Mouse (Mus musculus) cortical plate, adult 2 months (tissue): ENCODE data around the gene Znrf2. TPM values are rescaled to one million over a fixed set of nuclear protein-coding genes. Genes with fewer than 3 reads are reported as not detected.

Experiments
- H3K27ac ChIP-seq: fragments of 200-500 bp; 2 replicates; pipeline ENCODE4 v1.5.1; 2012; ENCODE audit warnings: low read length, control low read depth, inconsistent platforms; ENCODE audit not compliant: insufficient read depth
- H3K4me1 ChIP-seq: fragments of 200-500 bp; 2 replicates; pipeline ENCODE4 v1.6.1; 2011; ENCODE audit warnings: low read length; ENCODE audit not compliant: control insufficient read depth, insufficient read depth
- H3K4me3 ChIP-seq: fragments of 200-500 bp; 2 replicates; pipeline ENCODE4 v1.5.1; 2011; ENCODE audit warnings: mild to moderate bottlenecking, low read length, control low read depth; ENCODE audit not compliant: insufficient read depth
- CTCF ChIP-seq: fragments of 200-500 bp; IDR thresholded peaks from 2 replicates; pipeline ENCODE4 v1.5.1; 2011; ENCODE audit warnings: mild to moderate bottlenecking, control low read depth, low read length; ENCODE audit not compliant: insufficient read depth; ENCODE audit errors: extremely low read depth
- POLR2A ChIP-seq: fragments of 200-500 bp; IDR thresholded peaks from 2 replicates; pipeline ENCODE4 v1.6.1; 2011; ENCODE audit warnings: mild to moderate bottlenecking, low read length, control low read depth; ENCODE audit not compliant: insufficient read depth; ENCODE audit errors: extremely low read depth
- polyA plus RNA-seq: library from polyadenylated mRNA; depleted of rRNA; stranded (reverse); fragments of >200 nt; gene quantifications from 2 replicates; pipeline ENCODE4 v1.2.3, GENCODE M21; 2012; rRNA removed

Gene Znrf2
- polyA plus RNA-seq = 6.6 and 8.1 TPM in 2 replicates

- H3K27ac ChIP-seq = peak within 1 kb of the TSS; percentile 76
- peak within 1 kb of the TSS; percentile 48 for H3K4me3 ChIP-seq
- TF ChIP-seq CTCF (no peak), POLR2A (peak; percentile 94)
- peaks cover 5% of the 10 kb centered on the region; the same call in 1 of the 2 replicates for H3K4me1 ChIP-seq
Measured at GRCm38 (mm10) chr6:54816388-54817065, at the start of gene Znrf2. Gene Znrf2 (plus strand): TSS chr6:54816916.

GRCm38 (mm10) chr6:54767746-54768145, 49.0 kb upstream of the Znrf2 start:
- H3K27ac ChIP-seq = no peak overlapping the region
- no peak overlapping the region for H3K4me3 ChIP-seq
- no peaks in the 10 kb centered on the region; the same call in 1 of the 2 replicates for H3K4me1 ChIP-seq
- TF ChIP-seq POLR2A (no peak), CTCF (no peak)

DNA sequence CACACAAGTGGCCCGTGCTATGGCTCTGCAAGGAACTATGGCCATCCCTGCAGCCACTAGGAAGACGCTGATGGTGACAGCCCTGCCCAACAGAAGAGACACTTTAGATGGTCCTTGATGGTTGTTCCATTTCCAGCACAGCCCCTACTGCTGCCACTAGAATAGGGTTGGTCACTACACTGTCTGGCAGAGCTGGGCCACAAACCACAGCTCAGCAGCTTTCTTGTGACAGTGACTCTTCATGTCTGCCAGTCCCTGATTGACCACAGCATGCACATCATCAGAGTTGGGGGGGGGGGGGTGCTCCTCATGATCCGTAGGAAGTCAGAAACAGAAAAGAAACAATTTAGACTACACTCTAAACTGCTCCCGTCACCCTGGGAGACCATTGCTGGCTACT, 46.0 kb upstream of the Znrf2 start:
- Histone ChIP-seq H3K27ac (no peak overlapping the region), H3K4me3 (no peak overlapping the region), H3K4me1 (no peaks in the 10 kb centered on the region)
- no peak for TF ChIP-seq POLR2A
- no peak for TF ChIP-seq CTCF

DNA sequence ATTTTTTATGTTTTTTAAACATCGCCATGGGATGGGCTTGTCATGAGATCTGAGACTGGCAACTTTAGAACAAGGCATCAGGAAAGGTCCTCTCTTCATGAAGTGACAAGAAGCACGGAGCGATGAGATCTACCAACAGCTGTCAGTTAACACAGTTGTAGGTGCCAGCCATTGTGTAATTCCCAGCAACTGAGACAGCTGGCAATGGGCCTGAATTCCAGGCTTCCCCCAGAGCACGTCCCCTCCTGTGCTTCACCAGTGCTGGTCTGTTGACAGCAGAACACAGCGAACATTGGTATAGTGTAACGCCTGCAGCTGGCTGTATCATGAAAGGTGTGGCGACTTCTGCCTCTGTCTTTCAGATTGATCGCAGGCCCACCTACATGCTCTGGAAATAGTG, 45.5 kb upstream of the Znrf2 start:
- H3K27ac ChIP-seq = no peak overlapping the region
- H3K4me1 ChIP-seq = no peaks in the 10 kb centered on the region
- no peak for TF ChIP-seq CTCF
- no peak for TF ChIP-seq POLR2A
- H3K4me3 ChIP-seq = no peak overlapping the region

GRCm38 (mm10) chr6:54772078-54772477, 44.6 kb upstream of the Znrf2 start:
- Histone ChIP-seq H3K27ac (no peak overlapping the region), H3K4me3 (no peak overlapping the region), H3K4me1 (no peaks in the 10 kb centered on the region)
- no peak for TF ChIP-seq CTCF
- no peak for TF ChIP-seq POLR2A

GRCm38 (mm10) chr6:54775739-54776138, 41.0 kb upstream of the Znrf2 start:
- no peak overlapping the region for H3K4me3 ChIP-seq
- no peaks in the 10 kb centered on the region for H3K4me1 ChIP-seq
- no peak overlapping the region for H3K27ac ChIP-seq
- no peak for TF ChIP-seq CTCF
- TF ChIP-seq POLR2A = no peak

- no peak overlapping the region for H3K27ac ChIP-seq
Measured at GRCm38 (mm10) chr6:54777661-54778060, 39.1 kb upstream of the Znrf2 start.

DNA sequence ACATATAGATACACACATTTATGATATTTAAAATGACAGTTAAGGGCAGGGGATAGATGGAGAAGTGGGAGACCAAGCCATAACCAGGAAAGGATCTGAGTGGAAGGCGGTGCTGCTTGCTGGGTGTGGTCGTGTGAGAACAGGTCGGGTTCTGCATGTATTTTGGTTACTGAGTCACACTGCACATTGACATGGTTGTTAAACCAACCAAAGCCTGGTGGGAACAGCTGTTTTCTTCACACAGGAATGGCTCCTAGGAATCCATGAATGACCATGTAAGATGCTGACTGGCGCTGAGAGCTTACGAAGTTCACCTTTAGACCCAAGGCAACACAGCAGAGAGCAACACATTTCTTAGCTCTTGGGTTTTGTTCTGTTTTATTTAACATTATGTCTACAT, 36.7 kb upstream of the Znrf2 start:
- Histone ChIP-seq H3K4me3 (no peak overlapping the region), H3K4me1 (no peaks in the 10 kb centered on the region), H3K27ac (no peak overlapping the region)
- TF ChIP-seq POLR2A = no peak
- no peak for TF ChIP-seq CTCF

More at GRCm38 (mm10) chr6:54777661-54778060, 39.1 kb upstream of the Znrf2 start:
- Histone ChIP-seq H3K4me1 (no peaks in the 10 kb centered on the region), H3K4me3 (no peak overlapping the region)
- no peak for TF ChIP-seq POLR2A
- TF ChIP-seq CTCF = no peak

DNA sequence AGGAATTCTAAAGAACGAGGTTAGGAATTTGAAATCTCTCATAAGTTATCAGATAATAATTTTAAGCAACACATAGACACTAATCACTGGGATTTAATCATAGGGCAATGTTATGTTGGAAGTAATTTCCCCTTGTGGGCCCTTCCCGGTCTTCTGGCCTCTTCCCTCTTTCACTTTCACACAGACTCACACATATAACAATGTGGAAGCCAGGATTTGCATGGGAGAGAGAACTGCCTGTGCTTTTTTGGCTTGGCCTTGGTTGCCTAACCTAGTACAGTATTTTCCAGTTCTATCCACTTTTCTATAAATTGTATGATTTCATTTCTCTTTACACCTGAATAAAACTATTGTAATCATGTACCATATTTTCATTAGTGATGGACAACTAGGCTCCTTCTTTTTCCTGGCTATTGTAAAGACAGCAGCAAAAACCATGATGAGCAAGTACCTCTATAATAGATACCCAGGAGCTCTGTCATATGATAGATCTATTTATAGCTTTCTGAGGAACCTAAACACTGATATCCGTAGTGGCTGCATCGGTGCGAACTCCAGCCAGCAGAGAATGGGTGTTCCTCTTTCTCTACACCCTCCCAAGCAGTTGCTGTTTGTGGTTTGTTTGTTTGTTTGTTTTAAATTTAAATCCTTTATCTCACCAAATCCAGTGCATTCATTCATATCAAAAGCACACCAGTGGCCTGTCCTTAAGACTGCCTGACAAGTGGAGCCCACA, 36.0 kb upstream of the Znrf2 start:
- TF ChIP-seq POLR2A (no peak), CTCF (no peak)
- H3K4me1 ChIP-seq = no peaks in the 10 kb centered on the region
- no peak overlapping the region for H3K4me3 ChIP-seq
- no peak overlapping the region for H3K27ac ChIP-seq

GRCm38 (mm10) chr6:54781881-54782280, 34.8 kb upstream of the Znrf2 start:
- TF ChIP-seq CTCF (no peak), POLR2A (no peak)
- Histone ChIP-seq H3K4me3 (no peak overlapping the region), H3K27ac (no peak overlapping the region), H3K4me1 (no peaks in the 10 kb centered on the region)
